Mouse (Mus musculus) intestine, embryonic 14.5 days (tissue): ENCODE data around the gene Calm2. TPM values are rescaled to one million over a fixed set of nuclear protein-coding genes. Genes with fewer than 3 reads are reported as not detected.

Experiments
- ATAC-seq: fragments of 200-750 bp; cut with Nextera tagmentation; replicated peaks from 2 replicates; pipeline ENCODE4 v1.8.0; 2017; ENCODE audit warnings: low read depth, moderate number of reproducible peaks, moderate TSS enrichment, moderate library complexity; ENCODE audit not compliant: low FRiP score, low TSS enrichment
- DNase-seq: peaks from one replicate; pipeline ENCODE4 v3.0.0-alpha.2; 2018; ENCODE audit warnings: low spot score
- H3K27ac ChIP-seq: fragments of 300-500 bp; sonication (generic); 2 replicates; pipeline ENCODE4 v1.5.1; 2014; ENCODE audit warnings: low read depth, mild to moderate bottlenecking, control low read depth
- H3K27me3 ChIP-seq: fragments of 300-500 bp; sonication (generic); replicated peaks from 2 replicates; pipeline ENCODE4 v1.6.1; 2014; ENCODE audit warnings: low read length, control low read depth; ENCODE audit not compliant: control insufficient read depth, insufficient read depth
- H3K36me3 ChIP-seq: fragments of 300-500 bp; sonication (generic); 2 replicates; pipeline ENCODE4 v1.6.1; 2014; ENCODE audit warnings: low read length, control low read depth; ENCODE audit not compliant: control insufficient read depth, insufficient read depth
- H3K4me1 ChIP-seq: fragments of 300-500 bp; sonication (generic); replicated peaks from 2 replicates; pipeline ENCODE4 v1.6.1; 2014; ENCODE audit warnings: low read length, control low read depth, mixed read lengths; ENCODE audit not compliant: control insufficient read depth, insufficient read depth
- H3K4me2 ChIP-seq: fragments of 300-500 bp; sonication (generic); 2 replicates; pipeline ENCODE4 v1.6.1; 2014; ENCODE audit warnings: low read length
- H3K4me3 ChIP-seq: fragments of 300-500 bp; sonication (generic); 2 replicates; pipeline ENCODE4 v1.5.1; 2014; ENCODE audit warnings: low read depth, low read length, control low read depth, mixed read lengths
- H3K9ac ChIP-seq: fragments of 300-500 bp; sonication (generic); 2 replicates; pipeline ENCODE4 v1.6.1; 2014; ENCODE audit warnings: mild to moderate bottlenecking, low read length
- H3K9me3 ChIP-seq: fragments of 300-500 bp; sonication (generic); 2 replicates; pipeline ENCODE4 v1.6.1; 2016; ENCODE audit warnings: low read length, control low read depth; ENCODE audit not compliant: control insufficient read depth
- WGBS: fragments of 180-500 bp; shearing (Covaris S2); extraction: QIAGEN DNeasy Blood & Tissue Kit; methylation state at CpG from one replicate; pipeline ENCODE4 v1.1.7; 2014; 5-methylcytosine and 5-hydroxymethylcytosine counted together
- polyA plus RNA-seq: library from polyadenylated mRNA; unstranded; fragments of >200 nt; fragmentation: Nextera tagmentation; extraction: Ambion mirVana; gene quantifications from 2 replicates; pipeline ENCODE4 v1.2.1, GENCODE M21; 2014

The Calm2 gene
- polyA plus RNA-seq, 1 experiment from 2014 or later, result 1,068 TPM

- Histone ChIP-seq H3K9me3 (no peaks in the 10 kb centered on the region), H3K4me2 (no peak overlapping the region), H3K36me3 (no peaks in the 10 kb centered on the region), H3K27ac (no peak overlapping the region), H3K9ac (no peak overlapping the region), H3K4me3 (no peak overlapping the region), H3K27me3 (no peaks in the 10 kb centered on the region), H3K4me1 (peaks cover 4% of the 10 kb centered on the region)
- WGBS, result 71% methylated on average over 5 of the region's 5 CpGs
- ATAC-seq (no peak), DNase-seq (no peak)
Observed at GRCm38 (mm10) chr17:87468616-87469015, 21.9 kb upstream of the Calm2 start.

- Histone ChIP-seq H3K9me3 (no peaks in the 10 kb centered on the region), H3K9ac (no peak overlapping the region), H3K4me1 (peaks cover 38% of the 10 kb centered on the region), H3K4me3 (no peak overlapping the region), H3K36me3 (no peaks in the 10 kb centered on the region), H3K27me3 (no peaks in the 10 kb centered on the region), H3K4me2 (no peak overlapping the region), H3K27ac (no peak overlapping the region)
- no peak for DNase-seq
- 53% methylated on average over 3 of the region's 3 CpGs for WGBS
- no peak for ATAC-seq
Observed at GRCm38 (mm10) chr17:87461499-87461896, 14.8 kb upstream of the Calm2 start.

- H3K27ac ChIP-seq, result peak overlapping the region; percentile 73
- H3K4me1 ChIP-seq, result peaks cover 38% of the 10 kb centered on the region
- peak overlapping the region; percentile 23; the same call in 1 of the 2 replicates for H3K9ac ChIP-seq
- no peaks in the 10 kb centered on the region for H3K27me3 ChIP-seq
- H3K9me3 ChIP-seq, result no peaks in the 10 kb centered on the region
- DNase-seq (peak; percentile 51), ATAC-seq (no peak)
- H3K36me3 ChIP-seq, result no peaks in the 10 kb centered on the region
- 38% methylated on average over 17 of the region's 17 CpGs for WGBS
- H3K4me2 ChIP-seq, result peak overlapping the region; percentile 39
- 0 out of 2 replicates have a peak overlapping the region, but pooled peaks have one; percentile 6 for H3K4me3 ChIP-seq
Observed at GRCm38 (mm10) chr17:87460669-87461498, 14.1 kb upstream of the Calm2 start.

GRCm38 (mm10) chr17:87459750-87460668 lies 13.3 kb upstream of the Calm2 start:
- Histone ChIP-seq H3K27ac (peak overlapping the region; percentile 73), H3K36me3 (no peaks in the 10 kb centered on the region), H3K4me2 (peak overlapping the region; percentile 39), H3K4me3 (0 out of 2 replicates have a peak overlapping the region, but pooled peaks have one; percentile 6), H3K9ac (peak overlapping the region; percentile 23), H3K4me1 (peaks cover 38% of the 10 kb centered on the region), H3K27me3 (no peaks in the 10 kb centered on the region), H3K9me3 (no peaks in the 10 kb centered on the region)
- ATAC-seq (peak; percentile 44), DNase-seq (peak; percentile 71)
- 14% methylated on average over 14 of the region's 14 CpGs for whole genome bisulfite sequencing

GRCm38 (mm10) chr17:87458911-87459749 lies 12.4 kb upstream of the Calm2 start:
- DNase-seq, result peak; percentile 73
- no peak overlapping the region; the same call in 1 of the 2 replicates for H3K9ac ChIP-seq

GRCm38 (mm10) chr17:87457961-87458360 lies 11.2 kb upstream of the Calm2 start:
- Histone ChIP-seq H3K9ac (no peak overlapping the region), H3K27me3 (no peaks in the 10 kb centered on the region), H3K4me2 (no peak overlapping the region), H3K36me3 (no peaks in the 10 kb centered on the region), H3K9me3 (no peaks in the 10 kb centered on the region), H3K4me3 (no peak overlapping the region), H3K27ac (no peak overlapping the region), H3K4me1 (peaks cover 38% of the 10 kb centered on the region)
- 46% methylated on average over 7 of the region's 7 CpGs for WGBS
- DNase-seq (peak; percentile 49), ATAC-seq (no peak)

More at GRCm38 (mm10) chr17:87458911-87459749, 12.4 kb upstream of the Calm2 start:
- Histone ChIP-seq H3K27me3 (no peaks in the 10 kb centered on the region), H3K27ac (peak overlapping the region; percentile 73), H3K9me3 (no peaks in the 10 kb centered on the region), H3K4me1 (peaks cover 38% of the 10 kb centered on the region), H3K36me3 (no peaks in the 10 kb centered on the region), H3K4me2 (peak overlapping the region; percentile 39), H3K4me3 (no peak overlapping the region)
- peak; percentile 80 for ATAC-seq
- 11% methylated on average over 13 of the region's 17 CpGs for WGBS

- H3K27ac ChIP-seq, result no peak overlapping the region
- no peaks in the 10 kb centered on the region for H3K27me3 ChIP-seq
- no peaks in the 10 kb centered on the region for H3K36me3 ChIP-seq
- peaks cover 17% of the 10 kb centered on the region for H3K4me1 ChIP-seq
- WGBS, result 91% methylated on average over 3 of the region's 3 CpGs
- H3K9me3 ChIP-seq, result no peaks in the 10 kb centered on the region
- no peak for ATAC-seq
- DNase-seq, result peak; percentile 40
- no peak overlapping the region for H3K4me2 ChIP-seq
- no peak overlapping the region for H3K4me3 ChIP-seq
- H3K9ac ChIP-seq, result no peak overlapping the region
Observed at GRCm38 (mm10) chr17:87454121-87454520, 7.4 kb upstream of the Calm2 start.

GRCm38 (mm10) chr17:87453336-87453735 lies 6.6 kb upstream of the Calm2 start:
- no peak for ATAC-seq
- WGBS, result 84% methylated on average over 7 of the region's 7 CpGs

More at GRCm38 (mm10) chr17:87453336-87453735, 6.6 kb upstream of the Calm2 start:
- H3K27ac ChIP-seq, result no peak overlapping the region
- H3K4me1 ChIP-seq, result peaks cover 11% of the 10 kb centered on the region; the same call in 1 of the 2 replicates
- no peaks in the 10 kb centered on the region for H3K9me3 ChIP-seq
- peak; percentile 29 for DNase-seq
- no peaks in the 10 kb centered on the region for H3K36me3 ChIP-seq
- no peak overlapping the region for H3K4me2 ChIP-seq
- H3K4me3 ChIP-seq, result no peak overlapping the region
- H3K27me3 ChIP-seq, result no peaks in the 10 kb centered on the region
- H3K9ac ChIP-seq, result no peak overlapping the region
